Mouse (Mus musculus): ENCODE measurements at regions not wholly inside any gene's neighbourhood (a gene's known extent, or its start where the extent isn't known, plus 50 kb on each side); places are given as distances from the start of the nearest gene placed in this dataset.

GRCm38 (mm10) chr2:34038982-34039381 is 151.2 kb upstream of the Mvb12b start:
- no peak for DNase-seq

DNA sequence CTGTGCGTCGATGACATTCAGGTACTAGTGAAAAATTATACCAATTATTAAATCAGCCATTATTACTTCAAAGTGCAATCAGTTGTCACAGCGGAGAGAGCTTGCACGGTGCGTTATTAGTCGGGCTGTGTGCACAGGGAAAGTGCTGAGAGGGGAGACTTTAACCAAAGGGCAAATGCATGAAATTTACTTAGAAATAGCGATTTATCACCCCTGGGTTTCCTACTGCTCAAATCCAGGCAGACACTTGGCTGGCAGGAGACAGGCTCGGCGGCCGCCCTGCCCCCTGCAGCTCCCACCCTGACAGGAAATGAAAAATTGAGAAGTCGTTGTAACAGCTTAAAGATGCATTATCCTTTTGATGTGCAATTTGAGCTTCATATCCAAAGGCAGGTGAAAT is 145.5 kb upstream of the Mvb12b start:
- no peak for DNase-seq

DNA sequence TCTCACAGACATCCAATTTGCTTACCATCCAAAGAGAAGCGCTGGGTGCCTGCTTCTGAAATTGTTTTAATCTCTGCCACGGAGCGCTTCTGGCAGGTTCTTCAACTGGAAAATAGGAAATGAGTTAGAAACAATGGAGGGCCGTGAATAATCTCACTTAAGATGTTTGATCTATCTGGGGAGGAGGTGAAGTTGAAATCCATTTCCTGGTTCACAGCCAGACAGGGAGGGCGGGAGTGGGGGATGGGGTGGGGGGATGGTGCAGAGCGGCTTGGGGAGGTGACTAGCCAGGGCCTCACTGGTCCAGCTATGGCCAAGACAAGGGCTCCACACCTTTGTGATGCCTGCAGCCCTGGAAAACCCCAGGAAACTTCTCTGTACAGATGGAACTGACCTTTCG is 143.7 kb upstream of the Mvb12b start:
- no peak for DNase-seq

GRCm38 (mm10) chr2:34031001-34031412 is 143.3 kb upstream of the Mvb12b start:
- no peak for DNase-seq

DNA sequence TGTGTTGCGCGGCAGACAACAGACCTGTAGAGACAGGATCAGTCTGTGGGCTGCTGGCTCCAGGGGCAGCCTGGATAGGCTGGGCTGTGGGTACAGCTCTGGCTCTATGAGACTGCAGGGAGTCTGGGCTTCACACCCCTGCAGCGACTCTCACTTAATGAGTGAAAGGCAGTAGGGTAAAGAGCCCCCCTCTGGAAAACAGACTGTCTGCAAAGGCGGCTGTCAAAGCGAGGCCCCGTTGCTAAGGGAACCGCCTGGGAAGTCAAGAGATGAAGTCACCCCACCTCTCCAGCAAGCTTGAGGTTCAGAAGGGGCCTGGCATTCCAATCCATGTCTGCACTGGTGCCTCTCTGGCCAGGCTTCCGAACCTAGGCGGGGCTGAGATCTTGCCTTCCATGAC is 139.7 kb upstream of the Mvb12b start:
- DNase-seq = no peak

DNA sequence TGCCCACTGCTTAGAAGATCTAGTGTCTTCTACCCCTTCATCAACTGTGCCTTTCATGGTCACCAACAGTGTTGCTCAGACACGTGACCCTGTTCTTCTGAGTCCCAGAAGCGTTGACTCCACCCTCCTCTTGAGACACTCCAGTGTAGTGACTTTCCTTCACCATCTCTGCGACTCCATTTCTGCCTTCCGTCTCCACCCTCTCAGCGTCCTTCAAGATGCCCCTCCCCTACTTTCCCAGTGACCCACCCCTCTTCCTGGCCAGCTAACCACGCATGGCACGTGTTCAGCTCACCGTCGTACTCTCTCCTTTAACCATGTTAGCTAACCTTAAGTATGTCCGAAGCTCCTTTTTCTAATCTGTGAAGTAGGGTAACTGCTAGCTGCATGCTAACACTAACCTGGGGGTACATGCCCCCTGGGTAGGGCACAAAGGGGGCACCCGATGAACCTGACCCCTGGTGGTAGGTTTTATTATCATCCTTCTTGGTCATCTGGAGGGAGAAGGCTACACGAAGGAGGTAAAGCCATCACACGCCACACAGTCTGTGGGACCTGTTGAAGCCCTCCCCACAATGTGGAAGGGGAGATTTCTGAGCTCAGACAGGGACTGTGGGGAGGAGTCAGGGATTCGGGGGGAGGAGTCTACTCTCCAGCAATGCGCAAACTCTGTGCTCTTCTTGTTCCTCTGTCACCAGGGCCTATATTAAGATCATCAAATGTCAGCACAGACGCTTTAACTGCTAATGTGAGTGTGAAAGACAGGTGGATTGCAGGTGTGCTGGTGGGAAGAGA is 139.0 kb upstream of the Mvb12b start:
- no peak for DNase-seq

- peak; percentile 65 to 82 for DNase-seq
These were observed 138.1 kb upstream of the Mvb12b start for GRCm38 (mm10) chr2:34025715-34026360.

DNA sequence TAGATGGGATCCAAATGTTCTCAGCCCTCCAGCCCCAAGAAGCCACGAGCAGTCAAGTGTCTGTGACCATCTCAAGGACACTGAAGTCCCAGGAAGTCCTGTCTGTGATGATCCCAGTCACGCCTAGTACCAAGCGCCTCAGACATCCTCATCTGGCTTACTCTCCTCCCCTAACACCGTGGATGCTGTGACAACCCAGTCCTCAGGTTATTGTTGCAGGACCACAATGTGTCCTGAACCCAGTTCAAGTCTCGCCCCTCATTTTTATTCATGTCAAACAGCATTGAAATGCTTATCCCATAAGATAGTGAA is 129.4 kb upstream of the Mvb12b start:
- no peak for DNase-seq

GRCm38 (mm10) chr2:34016350-34017141 is 128.8 kb upstream of the Mvb12b start:
- DNase-seq = no peak

- no peak for DNase-seq
These were observed 127.9 kb upstream of the Mvb12b start for GRCm38 (mm10) chr2:34015640-34015995.

DNA sequence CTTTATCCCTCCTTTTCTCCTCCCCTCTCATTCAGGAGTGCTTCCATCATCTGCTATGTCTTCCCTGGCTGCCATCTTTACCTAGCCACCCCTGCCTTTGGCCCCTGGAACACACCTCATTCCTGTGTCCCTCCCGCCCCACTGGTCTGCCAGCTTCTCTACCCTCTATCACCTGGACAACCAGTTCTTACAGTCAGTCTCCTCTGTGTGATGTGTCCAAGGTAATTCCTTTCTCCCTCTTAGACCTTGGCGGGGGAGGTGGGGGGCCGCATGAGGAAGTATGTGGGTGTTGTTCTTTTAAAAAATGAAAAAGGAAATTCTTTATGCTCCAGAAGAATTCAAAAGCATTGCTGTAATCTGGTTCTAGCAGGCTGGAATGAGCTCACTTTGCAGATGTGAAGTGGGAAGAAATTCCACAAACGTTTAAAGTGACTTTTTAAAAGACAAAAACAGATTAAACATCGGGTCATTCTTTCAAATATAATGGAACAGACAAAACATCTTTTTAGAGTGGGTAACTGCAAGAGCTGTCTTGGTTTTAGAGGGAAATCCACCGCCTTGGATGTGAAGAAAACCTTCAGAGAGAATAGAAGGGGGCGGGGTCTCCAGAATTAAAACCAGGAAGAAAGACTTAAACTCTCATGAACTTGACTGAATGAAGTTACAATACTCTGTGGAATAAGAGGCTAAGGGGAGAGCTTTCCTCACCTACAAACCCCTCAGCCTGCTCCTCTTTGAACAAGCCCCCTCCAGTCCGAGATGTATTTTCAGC is 127.3 kb upstream of the Mvb12b start:
- no peak for DNase-seq

DNA sequence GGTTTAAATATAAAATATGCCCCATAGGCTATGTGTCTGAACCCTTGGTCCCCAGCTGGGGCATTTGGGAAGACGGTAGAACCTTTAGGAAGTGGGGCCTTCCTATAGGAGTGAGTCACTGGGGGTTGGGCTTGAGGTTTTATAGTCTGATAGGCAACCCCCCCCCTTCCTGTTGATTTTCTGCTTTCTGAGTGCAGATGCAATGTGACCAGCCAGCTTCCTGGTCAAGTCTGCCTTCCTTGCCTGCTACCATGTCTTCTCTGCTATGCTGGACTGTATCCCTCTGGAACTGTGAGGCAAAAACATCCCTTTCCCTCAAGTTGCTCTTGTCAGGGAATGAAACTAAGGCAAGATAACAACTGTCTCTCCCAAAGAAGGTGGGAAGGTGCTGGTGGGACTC is 122.4 kb upstream of the Mvb12b start:
- no peak for DNase-seq

DNA sequence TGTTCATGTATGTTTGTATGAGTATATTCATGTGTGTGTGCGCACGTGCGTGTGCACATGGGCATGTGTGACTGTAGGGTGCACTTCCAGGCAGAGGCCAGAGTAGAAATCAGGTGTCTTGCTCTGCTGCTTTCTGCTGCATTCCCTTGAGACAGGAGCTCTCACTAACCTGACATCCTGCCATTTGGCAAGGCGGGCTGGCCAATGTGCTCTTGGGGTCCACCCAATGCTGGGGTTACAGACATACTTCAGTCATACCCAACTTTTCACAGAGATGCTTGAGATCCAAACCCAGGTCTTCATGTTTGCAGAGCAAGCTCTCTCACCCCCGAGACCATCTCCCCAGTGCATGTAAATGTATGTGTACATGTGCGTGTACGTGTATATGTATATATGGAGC is 120.2 kb upstream of the Mvb12b start:
- no peak for DNase-seq

- no peak for DNase-seq
These were observed 109.4 kb upstream of the Mvb12b start for GRCm38 (mm10) chr2:33997106-33997505.

- DNase-seq = no peak
These were observed 108.6 kb upstream of the Mvb12b start for GRCm38 (mm10) chr2:33996331-33996730.

GRCm38 (mm10) chr2:33991299-33991698 is 103.6 kb upstream of the Mvb12b start:
- DNase-seq = no peak

GRCm38 (mm10) chr2:33990711-33991110 is 103.0 kb upstream of the Mvb12b start:
- DNase-seq = no peak

DNA sequence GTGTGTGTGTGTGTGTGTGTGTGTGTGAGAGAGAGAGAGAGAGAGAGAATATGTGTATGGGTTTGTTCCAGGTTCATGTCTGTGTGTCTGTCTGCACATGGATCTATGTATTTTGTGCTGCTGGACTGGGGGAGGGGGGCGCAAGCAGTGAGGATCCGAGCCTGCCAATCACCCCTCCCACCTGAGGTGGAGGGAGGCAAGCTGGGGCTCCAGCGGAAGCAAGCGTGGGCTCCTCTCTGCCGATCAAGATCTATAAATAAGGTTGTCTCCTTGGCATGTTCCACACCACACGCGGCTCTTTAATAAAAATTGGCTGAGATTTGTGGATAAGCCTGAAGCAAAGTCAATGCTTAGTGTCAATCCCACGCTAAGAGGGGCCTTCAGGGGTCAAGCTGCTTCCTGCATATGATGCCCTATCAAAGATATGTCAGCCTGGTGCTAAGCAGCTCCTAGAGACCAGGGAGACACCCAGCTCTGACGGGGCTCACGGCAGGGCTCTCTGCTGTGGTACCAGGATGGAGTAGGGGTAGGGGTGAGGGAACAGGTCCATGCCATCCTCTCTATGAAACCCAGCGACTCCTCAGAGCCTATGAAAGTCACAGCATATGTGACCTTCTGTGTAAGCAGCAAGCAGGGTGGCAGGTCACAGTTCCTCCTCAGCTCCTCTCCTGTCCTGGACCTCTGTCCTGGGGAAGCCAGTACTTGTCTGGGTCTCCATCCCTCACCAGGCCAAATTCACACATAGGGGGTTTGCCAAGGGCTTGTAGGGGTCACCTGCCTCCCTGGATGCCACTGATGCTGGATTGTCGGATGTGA is 102.0 kb upstream of the Mvb12b start:
- no peak for DNase-seq

GRCm38 (mm10) chr2:33986420-33986819 is 98.7 kb upstream of the Mvb12b start:
- peak in 1 of 2 experiments; percentile 48 for DNase-seq

DNA sequence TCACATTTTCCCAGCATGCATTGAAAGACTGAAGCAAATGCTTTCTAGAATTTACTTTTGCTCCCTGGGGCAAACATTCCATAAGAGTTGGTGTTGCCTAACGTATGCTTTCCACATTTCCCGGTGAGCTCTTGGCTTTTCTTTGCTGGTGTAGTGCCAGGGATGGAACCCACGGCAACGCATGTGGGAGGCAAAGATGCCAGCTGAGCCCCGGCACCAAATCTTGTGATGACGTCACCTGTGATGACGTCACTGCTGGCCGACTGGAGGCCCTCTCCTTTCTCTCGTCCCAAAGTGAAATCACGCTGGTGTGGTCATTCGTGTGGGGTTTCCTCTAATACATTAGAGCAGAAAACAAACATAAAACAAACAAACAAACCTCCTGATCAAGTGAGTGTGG is 97.6 kb upstream of the Mvb12b start:
- DNase-seq = peak; percentile 50 to 74

- DNase-seq = no peak
These were observed 95.5 kb upstream of the Mvb12b start for GRCm38 (mm10) chr2:33983112-33983748.

DNA sequence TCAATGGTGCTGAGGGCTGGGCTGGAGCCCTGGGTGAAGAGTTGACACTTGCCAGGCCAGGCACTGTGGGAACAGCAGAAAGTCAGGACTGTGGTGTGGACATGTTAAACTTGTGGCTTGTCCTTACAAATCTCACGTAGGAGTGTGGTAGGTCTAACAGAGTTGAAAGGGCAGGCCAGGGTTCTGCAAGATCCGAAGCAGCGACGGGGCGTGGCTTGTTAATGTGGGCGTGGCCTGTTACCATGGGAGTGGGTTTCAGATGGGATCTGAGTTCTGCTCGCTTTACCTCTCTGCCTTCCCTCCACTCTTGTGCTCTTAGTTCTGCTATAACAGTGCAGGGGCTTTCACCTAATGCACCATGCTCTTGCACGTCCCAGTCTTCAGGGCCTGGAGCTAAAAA is 94.2 kb upstream of the Mvb12b start:
- no peak for DNase-seq
